Comparison of ENCODE assay signal across 32 mouse cellular contexts in the genomic region with DNA sequence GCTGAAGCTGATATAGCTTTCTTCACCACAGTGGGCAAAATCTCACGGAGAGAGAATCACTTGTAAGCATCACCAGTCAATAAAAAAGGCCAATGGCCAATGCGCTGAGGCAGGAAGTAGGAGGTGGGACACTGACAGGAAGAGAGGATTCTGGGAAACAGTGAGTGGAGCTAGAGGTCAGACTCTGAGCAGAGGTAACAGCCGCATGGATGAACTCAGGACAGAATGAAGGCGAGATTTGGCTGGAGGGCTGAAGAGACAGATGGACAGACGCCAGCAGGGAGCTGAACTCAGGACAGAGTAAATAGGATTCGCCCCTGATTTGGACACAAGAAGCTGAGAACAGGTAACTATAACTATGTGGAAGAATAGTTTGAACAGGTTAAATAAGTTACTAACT. TPM values are rescaled to one million over a fixed set of nuclear protein-coding genes. Genes with fewer than 3 reads are reported as not detected.
A peak's percentile ranks its signal among the peaks of the same experiment; 100 is the strongest.
DNase-seq lines count a peak whose midpoint lies in the region; ATAC-seq and TF ChIP-seq lines count a peak whose summit lies in the region.
"Had no signal": no experiment of that assay in that cellular context is flagged by ENCODE, and none has a peak within 500 bp of the region (broad histone marks: within the 10 kb centered on the region; RNA-seq: fewer than 3 reads in every experiment).

No protein-coding gene starts in this region.

- H3K4me3 ChIP-seq in liver, postnatal 0 days (ENCODE audit: low read depth, low read length), result no peak overlapping the region
- H3K4me3 ChIP-seq: embryonic facial prominence, embryonic 15.5 days; gastrocnemius, adult 2 months; hindbrain, embryonic 15.5 days; intestine, embryonic 15.5 days; limb, embryonic 10.5 days; liver, embryonic 12.5 days; neural tube, embryonic 15.5 days had no signal

- H3K9me3 ChIP-seq in liver, postnatal 0 days (ENCODE audit: low read length), result no peaks in the 10 kb centered on the region
- H3K9me3 ChIP-seq: embryonic facial prominence, embryonic 15.5 days; hindbrain, embryonic 15.5 days; intestine, embryonic 15.5 days; limb, embryonic 10.5 days; liver, embryonic 12.5 days; neural tube, embryonic 15.5 days had no signal

- WGBS in liver, postnatal 0 days (ENCODE audit: insufficient replicate concordance), result 86% methylated on average over 6 of the region's 6 CpGs

- peak; percentile 51; the same call in 1 of the 2 replicates for ATAC-seq in liver, postnatal 0 days
- ATAC-seq: forebrain, embryonic 14.5 days; intestine, embryonic 15.5 days; liver, embryonic 12.5 days had no signal

- no peaks in the 10 kb centered on the region for H3K27me3 ChIP-seq in liver, postnatal 0 days (ENCODE audit: insufficient read depth, low read length)
- H3K27me3 ChIP-seq: embryonic facial prominence, embryonic 15.5 days; hindbrain, embryonic 15.5 days; intestine, embryonic 15.5 days; liver, embryonic 12.5 days; neural tube, embryonic 15.5 days had no signal

- H3K9ac ChIP-seq in liver, postnatal 0 days (replicated peaks), result no peak overlapping the region
- H3K9ac ChIP-seq: embryonic facial prominence, embryonic 15.5 days; hindbrain, embryonic 15.5 days; intestine, embryonic 15.5 days; liver, embryonic 12.5 days; neural tube, embryonic 15.5 days had no signal

- no peak for TF ChIP-seq EP300 in liver, postnatal 0 days (IDR thresholded peaks at IDR 0.05; ENCODE audit: low read depth)

- H3K36me3 ChIP-seq in liver, postnatal 0 days (replicated peaks; ENCODE audit: insufficient read depth, low read length), result 0 out of 2 replicates have a peak, but pooled peaks cover 3% of the 10 kb centered on the region
- H3K36me3 ChIP-seq: hindbrain, embryonic 15.5 days; intestine, embryonic 15.5 days; neural tube, embryonic 15.5 days had no signal

- H3K4me2 ChIP-seq in liver, postnatal 0 days (ENCODE audit: low read depth, low read length), result no peak overlapping the region
- H3K4me2 ChIP-seq: embryonic facial prominence, embryonic 15.5 days; hindbrain, embryonic 15.5 days; intestine, embryonic 15.5 days; liver, embryonic 12.5 days; midbrain, embryonic 11.5 days; neural tube, embryonic 15.5 days had no signal

- DNase-seq in kidney, adult 18-20 months, result peak; percentile 19
- no peak for DNase-seq in kidney, postnatal 10 days
- DNase-seq in liver, postnatal 0 days, result no peak
- no peak for DNase-seq in liver
- DNase-seq in cerebellum, adult 9-11 months, result peak; percentile 31
- DNase-seq in adrenal gland, postnatal 10 days, result no peak
- DNase-seq in thymus, postnatal 36 days, result no peak
- DNase-seq: adrenal gland, postnatal 14 days; gastrocnemius, adult 2 months; heart, postnatal 4 days; lung, adult 2 months; lung, postnatal 14 days; right cerebral cortex, postnatal 14 days; thymus, adult 2 months had no signal

- H3K27ac ChIP-seq in liver, postnatal 0 days (ENCODE audit: low read depth), result no peak overlapping the region
- H3K27ac ChIP-seq: embryonic facial prominence, embryonic 15.5 days; gastrocnemius, adult 2 months; hindbrain, embryonic 15.5 days; intestine, embryonic 15.5 days; limb, embryonic 10.5 days; liver, embryonic 12.5 days; neural tube, embryonic 15.5 days; stomach, postnatal 0 days had no signal

- no peaks in the 10 kb centered on the region for H3K4me1 ChIP-seq in liver, postnatal 0 days (ENCODE audit: insufficient read depth)
- H3K4me1 ChIP-seq: embryonic facial prominence, embryonic 15.5 days; hindbrain, embryonic 15.5 days; intestine, embryonic 15.5 days; limb, embryonic 10.5 days; liver, embryonic 12.5 days had no signal

- TF ChIP-seq CTCF in liver, postnatal 0 days (IDR thresholded peaks at IDR 0.05; ENCODE audit: low read depth), result no peak

RNA-seq across cellular contexts. Expression of a gene that starts 3.8 kb away (rescaled TPM):
- not detected in 2 replicates for polyA plus RNA-seq in liver, postnatal 0 days (2015; fragmentation: Nextera tagmentation; extraction: Ambion mirVana)
- not detected for total RNA-seq in adrenal gland, postnatal 10 days (2021)
- total RNA-seq: adrenal gland, postnatal 14 days; gastrocnemius, adult 2 months; gastrocnemius, postnatal 4 days; heart, postnatal 4 days; layer of hippocampus, adult 18-20 months; layer of hippocampus, postnatal 14 days; left cerebral cortex, adult 8-10 months; megakaryocyte progenitor cell, adult 5-6 weeks had no signal
- polyA plus RNA-seq: brain, embryonic 14.5 days; C2C12; embryonic facial prominence, embryonic 15.5 days; forebrain, embryonic 14.5 days; frontal cortex, adult 2 months; heart, embryonic 16.5 days; hindbrain, embryonic 15.5 days; intestine, embryonic 15.5 days; limb, embryonic 10.5 days; liver, embryonic 12.5 days; lung, adult 2 months; midbrain, embryonic 11.5 days; neural tube, embryonic 15.5 days; stomach, postnatal 0 days; thymus, adult 2 months had no signal

Comparison
In these comparisons a context has a peak if more than half of its experiments do, and no peak if none do; other contexts are left out.
1. DNase-seq: peak in kidney, adult 18-20 months (single experiment) and cerebellum, adult 9-11 months (single experiment); none in kidney, postnatal 10 days (single experiment), liver, postnatal 0 days (single experiment), liver (single experiment), adrenal gland, postnatal 10 days (single experiment) and thymus, postnatal 36 days (0 of 2).